Mouse (Mus musculus) testis, adult 2 months (tissue): ENCODE results near the gene Cmtm7.

Experiments used
- CTCF ChIP-seq: fragments of 200-500 bp; IDR thresholded peaks from 2 replicates; pipeline ENCODE4 v1.5.1; 2012; ENCODE audit warnings: low read depth, mild to moderate bottlenecking, inconsistent platforms, low read length, moderate library complexity; ENCODE audit not compliant: control insufficient read depth, insufficient read depth, insufficient replicate concordance
- POLR2A ChIP-seq: fragments of 200-500 bp; IDR thresholded peaks from 2 replicates; pipeline ENCODE4 v1.6.1; 2012; ENCODE audit warnings: low read depth, mild to moderate bottlenecking, inconsistent platforms, low read length, moderate library complexity; ENCODE audit not compliant: control insufficient read depth

- no peak for TF ChIP-seq CTCF
- TF ChIP-seq POLR2A: no peak
Observed at GRCm38 (mm10) chr9:114805151-114805671, 23.6 kb upstream of the Cmtm7 start.
